Mouse (Mus musculus) macrophage (primary cell): ENCODE data around the gene Gbx1. TPM values are rescaled to one million over a fixed set of nuclear protein-coding genes. Genes with fewer than 3 reads are reported as not detected.

ENCODE experiments used
- H3K27ac ChIP-seq: fragments of 350-480 bp; formaldehyde crosslinking; 2 replicates; pipeline ENCODE4 v1.9.0; 2021
- H3K36me3 ChIP-seq: fragments of 350-480 bp; formaldehyde crosslinking; 2 replicates; pipeline ENCODE4 v1.9.0; 2021; ENCODE audit errors: inconsistent target
- H3K4me3 ChIP-seq: fragments of 350-480 bp; formaldehyde crosslinking; 2 replicates; pipeline ENCODE4 v1.9.0; 2021; ENCODE audit errors: inconsistent target
- H3K79me2 ChIP-seq: fragments of 350-480 bp; formaldehyde crosslinking; 2 replicates; pipeline ENCODE4 v1.9.0; 2021; ENCODE audit errors: inconsistent target
- WGBS: methylation state at CpG from one replicate; pipeline ENCODE4 v1.1.7; 2026; ENCODE audit warnings: inconsistent platforms; ENCODE audit not compliant: missing documents; 5-methylcytosine and 5-hydroxymethylcytosine counted together
- polyA plus RNA-seq: library from polyadenylated mRNA; stranded (reverse); fragments of 250-400 nt; gene quantifications from 3 replicates; pipeline ENCODE4 v1.2.4, GENCODE M21; 2018; ENCODE audit warnings: inconsistent platforms

Gbx1 gene
- polyA plus RNA-seq, 1 experiment from 2014 or later, result not detected

DNA sequence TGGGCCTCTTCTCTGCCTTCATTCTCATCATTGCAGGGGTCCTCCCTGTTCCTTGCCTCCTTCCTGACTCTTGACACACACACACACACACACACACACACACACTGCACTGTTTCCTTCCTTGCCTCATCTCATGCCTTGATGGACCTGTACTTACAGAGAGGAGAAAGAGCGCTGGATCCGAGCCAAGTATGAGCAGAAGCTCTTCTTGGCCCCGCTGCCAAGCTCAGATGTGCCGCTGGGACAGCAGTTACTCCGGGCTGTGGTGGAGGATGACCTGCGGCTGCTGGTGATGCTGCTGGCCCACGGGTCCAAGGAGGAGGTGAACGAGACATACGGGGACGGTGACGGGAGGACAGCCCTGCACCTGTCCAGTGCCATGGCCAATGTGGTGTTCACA lies 26.2 kb downstream of the Gbx1 start:
- H3K36me3 ChIP-seq, result peaks cover 60% of the 10 kb centered on the region

DNA sequence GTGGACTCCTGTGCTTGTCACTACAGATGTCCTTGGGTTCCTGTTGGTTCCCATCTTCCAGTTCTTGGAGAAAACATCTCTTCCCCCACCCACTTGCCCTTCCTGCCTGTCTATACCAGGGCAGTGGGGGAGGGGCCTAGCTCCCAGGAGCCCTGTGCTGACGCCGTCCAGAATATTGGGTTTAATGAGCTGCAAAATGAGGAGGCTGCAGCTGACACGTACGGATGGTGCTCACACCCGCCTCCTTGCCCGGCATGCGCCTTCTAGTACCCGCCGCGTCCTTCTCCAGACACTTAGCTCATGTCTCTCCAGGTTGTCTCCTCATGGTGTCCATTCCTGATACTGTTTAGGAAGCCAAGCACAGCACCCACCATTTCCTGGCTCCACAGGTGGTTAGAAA lies 27.9 kb downstream of the Gbx1 start:
- peaks cover 75% of the 10 kb centered on the region for H3K36me3 ChIP-seq
- H3K4me3 ChIP-seq, result no peak overlapping the region
- no peaks in the 10 kb centered on the region for H3K79me2 ChIP-seq
- H3K27ac ChIP-seq, result no peak overlapping the region
- 94% methylated on average over 2 of the region's 10 CpGs for WGBS

More for the DNA sequence above, 26.2 kb downstream of the Gbx1 start:
- Histone ChIP-seq H3K27ac (no peak overlapping the region), H3K4me3 (no peak overlapping the region), H3K79me2 (no peaks in the 10 kb centered on the region)
- WGBS, result 94% methylated on average over 11 of the region's 11 CpGs

DNA sequence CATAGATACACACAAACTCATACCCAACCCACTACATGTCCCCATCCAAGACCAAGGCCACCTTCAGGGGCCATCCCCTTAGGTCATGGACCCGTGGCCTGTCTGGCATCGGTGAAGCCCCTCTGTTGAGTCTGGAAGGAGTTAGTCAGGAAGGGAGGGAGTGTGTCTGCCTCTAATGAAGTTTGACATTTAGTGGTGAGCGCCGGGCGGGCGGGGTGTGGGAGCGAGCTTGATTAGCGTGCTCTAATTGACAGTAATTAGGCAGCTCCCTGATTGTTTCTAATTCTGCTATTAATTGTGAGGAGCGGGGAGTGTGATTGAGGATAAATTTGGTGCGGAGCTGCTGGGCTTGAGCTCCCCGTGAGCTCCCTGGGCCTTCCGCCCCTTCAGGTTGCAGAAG lies 29.5 kb downstream of the Gbx1 start:
- no peaks in the 10 kb centered on the region for H3K79me2 ChIP-seq
- WGBS, result 94% methylated on average over 11 of the region's 12 CpGs
- H3K36me3 ChIP-seq, result peaks cover 91% of the 10 kb centered on the region
- no peak overlapping the region for H3K27ac ChIP-seq
- H3K4me3 ChIP-seq, result no peak overlapping the region

DNA sequence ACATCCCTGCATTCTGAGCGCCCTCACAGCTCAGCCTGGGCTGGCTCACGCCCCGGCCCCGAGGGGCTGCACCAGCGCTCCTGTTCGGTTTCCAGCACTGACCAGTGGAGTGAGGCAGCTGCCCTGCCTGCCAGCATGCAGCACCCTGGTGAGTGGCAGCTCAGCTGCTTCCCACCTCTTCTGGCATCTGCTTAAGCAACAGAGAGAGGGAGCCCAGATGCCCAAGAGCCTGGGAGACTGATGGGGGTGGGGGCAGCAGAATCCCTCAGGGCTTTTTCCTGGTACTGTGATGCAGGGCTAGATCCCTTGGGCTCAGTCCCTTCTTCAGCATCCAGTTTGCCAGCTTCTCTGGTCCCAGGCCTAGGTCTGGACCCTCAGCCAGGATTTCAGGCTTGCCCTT lies 30.2 kb downstream of the Gbx1 start:
- 100% methylated on average over 6 of the region's 6 CpGs for WGBS
- Histone ChIP-seq H3K79me2 (no peaks in the 10 kb centered on the region), H3K4me3 (no peak overlapping the region), H3K27ac (no peak overlapping the region), H3K36me3 (peaks cover 94% of the 10 kb centered on the region)

DNA sequence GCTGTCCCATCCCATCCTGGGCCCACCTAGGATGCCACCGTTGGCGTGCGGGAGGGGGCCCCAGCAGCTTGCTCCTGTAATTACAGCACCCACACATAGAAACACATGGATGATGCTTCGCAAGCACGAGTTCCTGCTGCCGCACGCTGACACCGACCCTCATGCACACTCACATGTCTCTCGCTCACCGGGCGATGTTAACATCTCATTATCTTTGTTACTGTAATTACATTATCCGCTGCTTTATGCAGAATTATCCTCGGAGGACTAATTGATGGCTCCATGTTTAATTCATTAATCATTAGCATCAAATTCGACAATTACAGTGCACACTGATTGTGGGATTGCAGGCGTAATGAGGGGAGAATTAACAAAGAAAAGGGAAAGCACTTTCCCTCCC lies 32.0 kb downstream of the Gbx1 start:
- H3K79me2 ChIP-seq, result no peaks in the 10 kb centered on the region
- peaks cover 94% of the 10 kb centered on the region for H3K36me3 ChIP-seq
- H3K4me3 ChIP-seq, result no peak overlapping the region
- WGBS, result 95% methylated on average over 15 of the region's 15 CpGs
- H3K27ac ChIP-seq, result no peak overlapping the region

- Histone ChIP-seq H3K79me2 (no peaks in the 10 kb centered on the region), H3K27ac (no peak overlapping the region), H3K36me3 (peaks cover 91% of the 10 kb centered on the region), H3K4me3 (no peak overlapping the region)
- WGBS, result 95% methylated on average over 16 of the region's 16 CpGs
These were observed 34.3 kb downstream of the Gbx1 start for GRCm38 (mm10) chr5:24492546-24493285.

GRCm38 (mm10) chr5:24490413-24490920 lies 36.5 kb downstream of the Gbx1 start:
- no peak overlapping the region for H3K27ac ChIP-seq
- 94% methylated on average over 14 of the region's 14 CpGs for WGBS
- H3K4me3 ChIP-seq, result no peak overlapping the region
- H3K36me3 ChIP-seq, result peaks cover 81% of the 10 kb centered on the region
- no peaks in the 10 kb centered on the region for H3K79me2 ChIP-seq

- Histone ChIP-seq H3K4me3 (no peak overlapping the region), H3K27ac (no peak overlapping the region), H3K79me2 (no peaks in the 10 kb centered on the region), H3K36me3 (peaks cover 61% of the 10 kb centered on the region)
- WGBS, result 100% methylated on average over 5 of the region's 5 CpGs
These were observed 40.3 kb downstream of the Gbx1 start for GRCm38 (mm10) chr5:24486738-24487137.

DNA sequence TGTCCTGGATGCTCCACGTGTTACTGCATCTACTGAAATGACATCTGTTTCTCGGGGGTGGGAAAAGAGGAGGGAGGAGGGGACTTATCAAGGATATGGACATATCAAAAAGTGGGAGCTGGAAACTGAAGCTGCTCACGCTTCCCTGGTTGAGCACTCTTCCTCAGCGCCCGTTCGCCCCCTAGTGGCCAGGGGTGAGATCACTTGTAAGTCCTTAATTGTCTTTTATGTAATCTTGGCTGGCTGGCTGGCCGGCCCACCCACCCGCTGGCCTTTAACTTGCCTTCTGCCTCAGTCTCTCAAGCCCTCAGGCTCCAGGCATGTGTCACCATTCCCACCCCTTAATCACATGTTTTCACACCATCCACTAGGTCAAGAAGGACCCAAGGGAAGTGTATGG lies 40.9 kb downstream of the Gbx1 start:
- no peaks in the 10 kb centered on the region for H3K79me2 ChIP-seq
- peaks cover 60% of the 10 kb centered on the region for H3K36me3 ChIP-seq
- H3K4me3 ChIP-seq, result no peak overlapping the region
- H3K27ac ChIP-seq, result no peak overlapping the region
- WGBS, result 15% methylated on average over 8 of the region's 8 CpGs

- Histone ChIP-seq H3K36me3 (peaks cover 60% of the 10 kb centered on the region), H3K4me3 (no peak overlapping the region), H3K79me2 (no peaks in the 10 kb centered on the region), H3K27ac (no peak overlapping the region)
- WGBS, result 89% methylated on average over 22 of the region's 22 CpGs
These were observed 42.0 kb downstream of the Gbx1 start for GRCm38 (mm10) chr5:24484963-24485362.

DNA sequence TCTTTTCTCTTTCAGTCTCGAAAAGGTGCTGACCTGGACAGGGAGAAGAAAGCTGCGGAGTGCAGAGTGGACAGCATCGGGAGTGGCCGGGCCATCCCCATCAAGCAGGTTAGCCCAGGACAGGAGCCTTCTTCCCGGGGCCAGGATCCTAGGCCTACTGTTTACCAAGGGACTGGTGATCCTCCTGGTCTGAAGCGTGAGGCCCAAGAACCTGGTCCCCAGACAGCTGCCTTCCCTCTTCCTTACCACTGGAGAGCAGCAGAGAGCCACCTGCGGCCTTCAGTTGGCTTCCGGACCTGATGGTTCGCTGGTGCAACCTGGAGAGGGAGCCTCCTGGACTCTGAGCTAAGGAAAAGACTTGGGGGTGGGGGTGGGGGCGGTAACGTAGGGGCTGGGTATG lies 43.7 kb downstream of the Gbx1 start:
- Histone ChIP-seq H3K27ac (no peak overlapping the region), H3K36me3 (peaks cover 61% of the 10 kb centered on the region), H3K4me3 (no peak overlapping the region), H3K79me2 (no peaks in the 10 kb centered on the region)
- WGBS, result 60% methylated on average over 11 of the region's 11 CpGs

GRCm38 (mm10) chr5:24482247-24483079 lies 44.5 kb downstream of the Gbx1 start:
- Histone ChIP-seq H3K27ac (no peak overlapping the region), H3K36me3 (peaks cover 62% of the 10 kb centered on the region), H3K4me3 (no peak overlapping the region), H3K79me2 (no peaks in the 10 kb centered on the region)
- 96% methylated on average over 33 of the region's 41 CpGs for WGBS

DNA sequence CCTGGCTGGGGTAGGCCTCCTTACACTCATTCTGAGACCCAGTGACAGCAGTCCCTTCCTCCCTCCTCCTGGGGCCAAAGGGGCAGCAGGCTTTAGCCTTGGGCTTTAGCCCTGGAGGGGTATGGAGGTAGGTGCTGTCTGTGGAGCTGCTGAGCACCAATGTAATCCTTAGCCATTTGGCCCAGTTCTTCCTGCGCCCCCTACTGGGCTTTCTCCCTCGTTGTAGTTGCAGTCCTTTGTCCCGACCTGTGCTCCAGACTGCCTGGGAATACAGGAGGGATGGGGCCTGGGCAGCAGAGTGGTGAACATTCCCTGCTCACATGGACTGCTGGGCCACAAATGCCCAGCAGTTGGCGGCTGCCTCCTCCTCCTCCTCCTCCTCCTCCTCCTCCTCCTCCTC lies 45.4 kb downstream of the Gbx1 start:
- no peak overlapping the region for H3K4me3 ChIP-seq
- peaks cover 2% of the 10 kb centered on the region; the same call in 1 of the 2 replicates for H3K79me2 ChIP-seq
- peaks cover 65% of the 10 kb centered on the region for H3K36me3 ChIP-seq
- H3K27ac ChIP-seq, result no peak overlapping the region
- 46% methylated on average over 3 of the region's 4 CpGs for WGBS

- Histone ChIP-seq H3K79me2 (peaks cover 30% of the 10 kb centered on the region), H3K4me3 (no peak overlapping the region), H3K27ac (no peak overlapping the region), H3K36me3 (peaks cover 55% of the 10 kb centered on the region)
- WGBS, result 98% methylated on average over 9 of the region's 9 CpGs
These were observed 49.1 kb downstream of the Gbx1 start for GRCm38 (mm10) chr5:24477909-24478308.
